Mouse (Mus musculus): ENCODE data around the gene Tmem258.

GRCm38 (mm10) chr19:10242916-10243315, 39.1 kb downstream of the Tmem258 start:
- no peak for TF ChIP-seq POLR2A (IDR thresholded peaks at IDR 0.05; ENCODE audit: low read depth, low read length)
- no peak for TF ChIP-seq CTCF (IDR thresholded peaks at IDR 0.05; ENCODE audit: borderline replicate concordance, insufficient read depth, low read length)

All from embryonic fibroblast, embryonic 13.5 days (primary cell).